Mouse (Mus musculus): ENCODE measurements around the gene Wfdc15a.

DNA sequence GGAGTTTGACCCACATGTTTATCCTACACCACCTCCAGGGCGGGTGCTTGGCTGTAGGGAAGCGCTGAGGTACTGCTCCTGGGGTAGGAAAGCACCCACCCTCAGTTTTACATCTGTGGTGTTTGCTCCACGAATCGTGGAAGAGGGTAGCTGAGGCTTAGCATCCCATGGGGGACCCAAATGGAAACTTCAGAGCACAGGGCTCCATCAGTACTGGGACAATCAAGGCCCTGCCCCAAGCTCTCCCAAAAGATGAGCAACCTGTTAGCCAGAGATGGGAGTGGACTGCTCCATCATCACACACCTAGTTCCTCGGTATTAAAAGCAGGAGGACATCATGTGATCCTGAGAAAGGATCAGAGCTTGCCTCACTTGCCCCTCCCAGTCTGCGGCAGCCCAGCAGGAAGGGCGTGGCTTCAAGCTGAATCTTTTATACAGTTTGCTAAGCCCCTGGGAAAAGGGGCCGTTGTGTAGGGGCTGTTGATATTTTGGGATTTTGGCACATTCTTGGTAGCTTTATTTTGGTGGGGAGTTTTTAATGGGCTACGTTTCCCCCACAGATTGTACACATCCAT lies 15.7 kb downstream of the Wfdc15a start:
- TF ChIP-seq CTCF (IDR thresholded peaks at IDR 0.05) (no peak), EP300 (IDR thresholded peaks at IDR 0.05) (no peak)

Measured in lung, postnatal 0 days (tissue).